Mouse (Mus musculus) bone marrow, adult 2 months (tissue): ENCODE data around the gene Ctrb1.

Experiments
- CTCF ChIP-seq: fragments of 200-500 bp; IDR thresholded peaks from 2 replicates; pipeline ENCODE4 v1.5.1; 2011; ENCODE audit warnings: low read length, control low read depth; ENCODE audit not compliant: control insufficient read depth, insufficient read depth
- POLR2A ChIP-seq: fragments of 200-500 bp; IDR thresholded peaks from 2 replicates; pipeline ENCODE4 v1.6.1; 2011; ENCODE audit warnings: low read depth, mild to moderate bottlenecking, control low read depth, low read length, borderline replicate concordance; ENCODE audit not compliant: control insufficient read depth

DNA sequence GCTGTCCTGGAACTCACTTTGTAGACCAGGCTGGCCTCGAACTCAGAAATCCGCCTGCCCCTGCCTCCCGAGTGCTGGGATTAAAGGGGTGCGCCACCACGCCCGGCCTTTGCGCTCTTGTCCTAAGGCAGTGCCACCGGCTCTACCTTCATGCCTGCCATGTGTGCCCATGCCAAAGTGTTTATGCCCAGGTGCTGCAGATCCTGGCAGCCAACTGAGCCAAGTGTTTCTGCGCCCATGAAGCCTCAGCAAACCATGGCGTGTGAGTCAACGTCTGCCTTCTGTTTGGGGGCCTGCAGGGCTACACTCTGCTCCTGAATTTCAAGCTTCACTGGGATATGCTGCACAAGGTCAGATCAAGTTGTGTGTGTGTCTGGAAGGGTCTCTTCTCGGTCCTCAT, 13.8 kb upstream of the Ctrb1 start:
- TF ChIP-seq POLR2A (no peak), CTCF (no peak)
